In the genomic region with DNA sequence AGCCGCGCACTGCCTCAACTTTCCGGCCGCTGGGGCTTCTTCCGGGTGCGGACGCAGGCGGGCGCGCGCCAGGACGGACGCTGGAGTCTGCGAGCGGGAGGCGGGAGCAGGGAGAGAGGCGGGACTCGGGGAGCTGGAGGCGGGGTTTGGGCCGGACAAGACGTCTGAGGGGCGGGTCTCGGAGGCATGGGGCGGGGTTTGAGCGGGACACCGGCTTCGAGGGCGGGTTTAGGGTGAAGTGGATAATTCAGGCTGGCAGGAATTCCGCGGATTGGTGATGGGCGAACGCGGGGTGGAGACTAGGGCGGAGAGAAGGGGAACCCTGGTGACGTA, we compare ENCODE assay signal across 8 mouse cellular contexts. TPM values are rescaled to one million over a fixed set of nuclear protein-coding genes. Genes with fewer than 3 reads are reported as not detected.
DNase-seq lines count a peak whose midpoint lies in the region; ATAC-seq lines count a peak whose summit lies in the region.

No protein-coding gene starts in this region.

- no peaks in the 10 kb centered on the region for H3K27me3 ChIP-seq in heart, embryonic 13.5 days (replicated peaks)
- no peaks in the 10 kb centered on the region for H3K27me3 ChIP-seq in liver, embryonic 12.5 days (replicated peaks)
- no peaks in the 10 kb centered on the region for H3K27me3 ChIP-seq in stomach, embryonic 15.5 days (replicated peaks)

- peaks cover 10% of the 10 kb centered on the region for H3K36me3 ChIP-seq in heart, embryonic 13.5 days
- peaks cover 14% of the 10 kb centered on the region for H3K36me3 ChIP-seq in liver, embryonic 12.5 days
- H3K36me3 ChIP-seq in stomach, embryonic 15.5 days = no peaks in the 10 kb centered on the region

- peak; percentile 95 for DNase-seq in CD4-positive helper T cell, adult 2 months (ENCODE audit: low read depth, low spot score)
- DNase-seq in brain, embryonic 18.5 days (ENCODE audit: low read depth, low spot score) = peak; percentile 94
- peak; percentile 99 for DNase-seq in kidney, postnatal 10 days
- peak; percentile 89 to 92 for DNase-seq in natural killer cell, adult 2 months (ENCODE audit: low spot score in 2 of 2)

- H3K27ac ChIP-seq in heart, embryonic 13.5 days (replicated peaks) = peak overlapping the region; percentile 94
- H3K27ac ChIP-seq in liver, embryonic 12.5 days = peak overlapping the region; percentile 94
- peak overlapping the region; percentile 94 for H3K27ac ChIP-seq in stomach, embryonic 15.5 days

- peak overlapping the region; percentile 67 for H3K4me2 ChIP-seq in heart, embryonic 13.5 days
- peak overlapping the region; percentile 71 for H3K4me2 ChIP-seq in liver, embryonic 12.5 days
- peak overlapping the region; percentile 54 for H3K4me2 ChIP-seq in stomach, embryonic 15.5 days

- H3K4me3 ChIP-seq in heart, embryonic 13.5 days = peak overlapping the region; percentile 84
- peak overlapping the region; percentile 89 for H3K4me3 ChIP-seq in liver, embryonic 12.5 days
- peak overlapping the region; percentile 77 for H3K4me3 ChIP-seq in stomach, embryonic 15.5 days (replicated peaks)

- no peaks in the 10 kb centered on the region for H3K9me3 ChIP-seq in heart, embryonic 13.5 days
- no peaks in the 10 kb centered on the region for H3K9me3 ChIP-seq in liver, embryonic 12.5 days (replicated peaks)
- no peaks in the 10 kb centered on the region for H3K9me3 ChIP-seq in stomach, embryonic 15.5 days

- peak; percentile 97 for ATAC-seq in erythroid progenitor cell, adult 5-6 weeks (replicated peaks; ENCODE audit: low FRiP score, poor library complexity, severe bottlenecking)
- ATAC-seq in heart, embryonic 13.5 days (ENCODE audit: extremely low read depth, insufficient number of reproducible peaks, low FRiP score, low TSS enrichment) = peak; percentile 95
- peak; percentile 95 for ATAC-seq in liver, embryonic 12.5 days
- peak; percentile 96 for ATAC-seq in stomach, embryonic 15.5 days (ENCODE audit: insufficient read depth, low FRiP score, low read depth)

- peaks cover 11% of the 10 kb centered on the region for H3K4me1 ChIP-seq in heart, embryonic 13.5 days
- H3K4me1 ChIP-seq in liver, embryonic 12.5 days = peaks cover 20% of the 10 kb centered on the region
- peaks cover 4% of the 10 kb centered on the region; the same call in 1 of the 2 replicates for H3K4me1 ChIP-seq in stomach, embryonic 15.5 days

- WGBS in heart, embryonic 13.5 days = under 1% methylated on average over 34 of the region's 35 CpGs
- under 1% methylated on average over 33 of the region's 35 CpGs for WGBS in liver, embryonic 12.5 days (ENCODE audit: insufficient replicate concordance)
- WGBS in stomach, embryonic 15.5 days = under 1% methylated on average over 35 of the region's 35 CpGs

- peak overlapping the region; percentile 94 for H3K9ac ChIP-seq in heart, embryonic 13.5 days
- peak overlapping the region; percentile 87 for H3K9ac ChIP-seq in liver, embryonic 12.5 days
- H3K9ac ChIP-seq in stomach, embryonic 15.5 days = peak overlapping the region; percentile 78

RNA-seq across cellular contexts. Expression of a gene that starts 0.4 kb away (rescaled TPM):
- total RNA-seq in erythroid progenitor cell, adult 5-6 weeks (2015; ENCODE audit: low replicate concordance) = 25.6 and 34.0 TPM in 2 replicates
- total RNA-seq in erythroid progenitor cell, adult 5-6 weeks (2017; ENCODE audit: low replicate concordance) = 30.4 and 36.6 TPM in 2 replicates
- polyA plus RNA-seq in heart, embryonic 13.5 days (2015; fragmentation: Nextera tagmentation; extraction: Ambion mirVana) = 8.6 and 10.4 TPM in 2 replicates
- polyA plus RNA-seq in liver, embryonic 12.5 days (2016; fragmentation: Nextera tagmentation; extraction: Ambion mirVana) = 7.8 and 7.9 TPM in 2 replicates
- 8.1 and 10.4 TPM in 2 replicates for polyA plus RNA-seq in stomach, embryonic 15.5 days (2015; fragmentation: Nextera tagmentation; extraction: Ambion mirVana)

RNA-seq across cellular contexts. Expression of a gene that starts 33.3 kb away (rescaled TPM):
- total RNA-seq in erythroid progenitor cell, adult 5-6 weeks (2015; ENCODE audit: low replicate concordance) = 69.2 and 88.3 TPM in 2 replicates
- total RNA-seq in erythroid progenitor cell, adult 5-6 weeks (2017; ENCODE audit: low replicate concordance) = 24.5 and 85.2 TPM in 2 replicates
- 61.9 and 69.5 TPM in 2 replicates for polyA plus RNA-seq in heart, embryonic 13.5 days (2015; fragmentation: Nextera tagmentation; extraction: Ambion mirVana)
- polyA plus RNA-seq in liver, embryonic 12.5 days (2016; fragmentation: Nextera tagmentation; extraction: Ambion mirVana) = 135 and 137 TPM in 2 replicates
- 108 and 110 TPM in 2 replicates for polyA plus RNA-seq in stomach, embryonic 15.5 days (2015; fragmentation: Nextera tagmentation; extraction: Ambion mirVana)

Comparison
In these comparisons a context has a peak if more than half of its experiments do, and no peak if none do; other contexts are left out.
1. Peak in every context shown above with its lines: DNase-seq, ATAC-seq, H3K4me3 ChIP-seq and H3K27ac ChIP-seq.